Mouse (Mus musculus) hindlimb bud, embryonic 11.5 days (tissue): ENCODE measurements around the gene Asb6.

ENCODE experiments used
- DNase-seq: peaks from one replicate; pipeline ENCODE4 v3.0.0-alpha.2; 2012; ENCODE audit warnings: low read depth, low spot score; ENCODE audit errors: extremely low spot score

Gene Asb6

DNA sequence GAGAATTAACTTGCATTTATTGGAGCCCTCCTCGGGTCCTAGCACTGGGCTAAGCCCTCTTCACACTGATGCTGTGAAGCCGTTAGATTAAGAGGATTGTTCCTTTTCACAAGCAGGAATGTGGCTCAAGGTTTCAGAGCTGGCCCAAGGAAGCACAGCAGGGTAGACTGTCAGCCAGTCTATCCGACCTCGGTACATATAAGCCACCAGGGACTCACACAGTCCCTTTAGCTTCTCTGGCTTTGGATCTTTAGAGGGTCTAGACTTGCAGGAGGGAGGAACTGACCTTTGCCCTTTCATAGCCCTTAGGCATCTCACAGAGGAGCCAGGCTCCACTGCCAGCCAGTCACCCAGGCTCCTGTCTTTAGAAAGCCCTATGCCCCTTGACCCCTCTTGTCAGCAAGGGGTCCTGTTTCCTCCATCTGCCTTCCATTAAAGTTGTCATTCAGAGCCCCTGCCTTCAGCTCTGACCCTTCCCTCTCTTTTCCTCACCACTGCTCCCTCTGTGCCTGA lies at the start of gene Asb6:
Gene Asb6, minus strand, starts transcription at position 51 of the 513 bp plus-strand sequence.
- no peak for DNase-seq

DNA sequence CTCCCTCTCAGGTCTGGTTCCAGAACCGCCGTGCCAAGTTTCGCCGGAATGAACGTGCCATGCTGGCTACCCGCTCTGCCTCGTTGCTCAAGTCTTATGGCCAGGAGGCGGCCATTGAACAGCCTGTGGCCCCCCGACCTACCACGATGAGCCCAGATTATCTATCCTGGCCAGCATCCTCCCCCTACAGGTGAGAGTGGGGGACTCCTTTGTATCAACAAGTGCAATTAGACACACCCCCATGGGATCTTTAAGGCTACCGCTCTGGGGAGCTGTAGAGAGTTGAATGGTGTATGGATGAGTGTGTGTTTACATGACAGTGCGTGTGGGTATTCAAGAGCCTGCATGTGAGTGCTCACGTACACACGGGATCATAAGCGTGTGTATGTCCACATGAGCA lies 49.3 kb upstream of the Asb6 start:
- no peak for DNase-seq

DNA sequence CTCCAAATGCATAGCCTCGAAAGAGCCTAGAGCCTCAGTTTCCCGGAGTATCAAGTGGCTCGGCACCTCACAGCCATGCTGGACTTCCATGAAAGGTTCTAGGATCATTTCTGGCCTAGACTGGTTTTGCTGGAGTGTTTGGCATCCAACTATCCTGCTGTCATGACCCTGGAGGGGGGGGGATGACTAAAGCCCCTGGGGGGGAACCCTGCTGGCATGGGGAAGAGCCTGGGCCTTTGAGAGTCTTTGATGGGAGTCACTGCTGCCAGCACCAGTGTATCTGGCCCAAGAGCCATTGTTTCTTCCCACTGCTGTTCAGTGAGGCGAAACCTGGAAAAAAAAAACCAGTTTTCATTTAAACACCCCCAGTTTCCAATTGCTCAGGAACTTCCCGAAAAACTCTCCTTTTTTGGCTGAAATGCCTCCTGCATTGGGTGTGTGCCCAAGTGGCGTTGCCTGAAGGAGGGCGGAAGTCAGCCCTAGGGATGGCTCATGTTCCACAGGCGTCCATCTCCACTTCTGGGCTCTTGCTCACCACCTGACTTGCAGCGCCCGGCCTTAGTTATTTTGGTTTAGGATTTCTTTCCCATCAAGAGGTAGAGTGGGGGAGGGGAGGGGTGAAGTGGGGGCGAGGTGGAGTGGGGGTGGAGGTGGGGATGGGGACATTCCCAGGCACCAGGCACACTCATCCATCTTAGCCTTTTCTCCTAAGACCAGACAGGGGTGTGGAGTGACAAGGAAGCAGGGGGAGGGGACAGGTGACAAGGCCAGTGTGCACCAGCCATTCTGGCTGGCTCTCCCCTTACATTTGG lies 45.7 kb upstream of the Asb6 start:
- DNase-seq, result no peak

DNA sequence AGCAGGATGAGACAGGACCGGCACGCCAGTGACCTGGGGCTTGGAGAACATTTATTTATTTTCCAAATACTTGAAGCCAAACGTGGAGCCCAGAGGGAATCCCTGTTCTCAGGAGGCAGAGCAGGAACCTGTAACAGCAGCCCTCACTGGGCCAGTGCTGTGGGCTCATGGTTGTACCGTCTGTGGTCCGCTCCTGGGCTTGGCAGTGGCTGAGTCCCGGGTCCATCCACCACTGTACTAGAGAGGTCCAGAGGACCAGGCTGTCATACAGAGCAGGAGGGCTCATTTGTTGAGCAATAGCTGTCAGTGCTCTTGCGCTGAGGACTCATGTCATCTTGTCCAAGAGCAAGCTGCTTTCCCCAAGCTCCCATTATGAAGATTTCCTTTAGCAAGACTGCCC lies 45.0 kb upstream of the Asb6 start:
- DNase-seq, result no peak

DNA sequence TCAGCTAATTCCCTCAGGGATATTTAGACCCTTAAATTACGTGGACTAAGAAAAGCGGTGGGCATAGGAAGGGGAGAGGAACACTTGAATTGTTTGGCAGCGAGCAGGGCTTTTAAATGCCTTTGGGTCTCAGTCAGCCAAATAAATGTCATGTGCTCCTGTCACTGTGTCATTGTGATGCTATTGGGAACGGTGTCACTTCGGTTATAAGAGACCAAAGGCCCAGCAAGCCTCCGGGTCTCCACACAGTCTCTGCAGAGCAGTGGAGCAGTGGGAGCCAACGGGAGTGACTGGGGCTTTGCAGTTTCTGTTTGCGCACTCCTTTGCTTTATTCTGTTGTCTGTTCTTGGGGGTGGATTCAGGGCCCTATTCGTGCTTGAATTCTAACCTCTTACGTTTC lies 44.3 kb upstream of the Asb6 start:
- DNase-seq, result no peak

DNA sequence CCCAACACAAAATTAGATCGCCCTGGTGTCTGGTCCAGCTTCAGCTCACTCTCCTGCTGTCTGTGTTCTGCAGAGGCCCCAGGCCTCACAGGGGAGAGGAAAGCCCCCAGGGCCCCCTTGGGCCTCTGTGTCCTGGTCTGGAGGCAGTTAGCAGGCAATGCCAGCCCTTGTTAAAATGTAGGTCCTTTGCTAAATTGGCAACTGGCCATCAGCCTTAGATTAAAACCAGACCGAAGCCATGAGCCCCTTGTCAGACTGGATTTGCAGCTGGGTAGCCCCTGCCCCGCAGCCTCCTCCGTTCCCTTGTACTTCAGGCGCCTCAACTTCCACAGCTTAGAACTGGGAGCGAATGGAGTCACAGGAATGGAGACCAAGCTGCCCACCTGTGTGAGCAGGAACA lies 42.5 kb upstream of the Asb6 start:
- peak; percentile 83 for DNase-seq

DNA sequence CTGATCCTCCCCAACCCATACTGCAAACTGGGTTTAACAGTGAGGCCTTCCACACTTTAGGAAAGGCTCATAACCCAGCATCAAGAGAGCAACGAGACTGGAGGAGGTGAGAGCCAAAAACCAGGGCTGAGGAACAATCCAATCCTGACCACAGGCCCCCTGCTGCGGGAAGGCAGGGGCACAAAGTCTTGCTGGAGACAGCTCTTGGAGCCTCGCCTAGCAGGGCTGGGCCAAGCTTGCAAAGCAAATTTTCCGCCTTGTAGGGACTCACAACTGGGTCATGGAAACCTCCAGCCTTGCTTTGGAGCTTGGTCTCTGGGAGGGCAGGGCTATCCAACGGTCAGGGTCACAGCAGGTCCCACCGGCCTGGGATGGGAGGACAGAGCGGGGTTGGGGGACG lies 40.7 kb upstream of the Asb6 start:
- DNase-seq, result no peak

DNA sequence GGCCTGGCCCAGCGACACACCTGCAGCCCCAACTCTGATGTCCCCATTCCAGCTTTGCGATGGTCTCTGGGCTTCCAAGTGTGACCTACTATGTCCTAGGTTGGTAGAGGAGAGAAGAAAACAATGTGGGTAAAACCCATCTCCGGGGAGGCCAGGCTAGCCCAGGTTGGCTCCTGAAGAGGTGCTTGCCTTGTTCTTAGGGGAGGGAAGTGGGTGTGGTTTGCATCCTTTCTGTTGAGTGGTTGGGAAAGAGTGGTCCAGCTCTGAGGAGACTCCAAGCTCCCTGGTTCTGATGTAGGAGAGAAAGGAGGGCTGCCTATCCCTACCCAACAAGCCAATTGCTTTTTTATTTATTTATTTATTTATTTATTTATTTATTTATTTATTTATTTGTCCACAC lies 35.3 kb upstream of the Asb6 start:
- no peak for DNase-seq

DNA sequence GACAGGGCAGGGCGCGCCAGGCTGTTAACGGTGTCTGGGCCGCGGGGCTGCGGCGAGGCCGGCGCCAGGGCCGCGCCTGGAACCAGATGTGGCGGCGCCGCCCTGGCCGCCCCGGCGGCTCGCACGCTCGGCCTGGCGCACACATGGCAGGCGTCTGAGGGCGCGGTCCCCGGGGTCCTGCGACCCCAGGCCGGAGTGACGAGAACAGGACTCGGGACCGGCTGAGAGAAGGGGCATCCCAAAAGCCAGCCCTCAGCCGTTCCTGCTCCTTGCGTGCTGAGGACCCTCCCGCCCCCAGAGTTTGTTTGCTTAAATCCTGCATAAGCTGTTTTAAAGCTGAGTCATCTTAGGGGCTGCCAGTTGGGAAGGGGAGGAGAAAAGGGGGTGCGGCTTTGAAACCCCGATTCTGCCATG lies 34.8 kb upstream of the Asb6 start:
- no peak for DNase-seq

DNA sequence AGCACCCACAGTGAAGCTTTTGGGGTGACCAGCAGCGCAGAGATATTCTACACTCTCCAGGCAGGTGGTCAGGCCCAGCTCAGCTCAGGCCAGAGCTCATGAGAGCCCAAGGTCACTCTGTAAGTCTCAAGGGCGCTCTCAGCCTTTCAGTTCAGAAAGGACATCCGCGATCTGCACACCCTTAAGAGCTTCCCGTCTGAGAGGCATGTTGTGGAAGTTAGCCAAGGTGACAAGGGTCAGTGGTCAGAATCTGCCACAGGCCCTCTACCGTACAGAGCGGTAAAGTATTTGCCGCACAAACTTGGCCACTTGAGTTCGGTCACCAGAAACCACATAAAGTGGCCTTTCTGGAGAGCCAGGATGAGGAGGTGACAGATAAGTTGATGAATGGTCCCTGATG lies 33.4 kb upstream of the Asb6 start:
- DNase-seq, result no peak

DNA sequence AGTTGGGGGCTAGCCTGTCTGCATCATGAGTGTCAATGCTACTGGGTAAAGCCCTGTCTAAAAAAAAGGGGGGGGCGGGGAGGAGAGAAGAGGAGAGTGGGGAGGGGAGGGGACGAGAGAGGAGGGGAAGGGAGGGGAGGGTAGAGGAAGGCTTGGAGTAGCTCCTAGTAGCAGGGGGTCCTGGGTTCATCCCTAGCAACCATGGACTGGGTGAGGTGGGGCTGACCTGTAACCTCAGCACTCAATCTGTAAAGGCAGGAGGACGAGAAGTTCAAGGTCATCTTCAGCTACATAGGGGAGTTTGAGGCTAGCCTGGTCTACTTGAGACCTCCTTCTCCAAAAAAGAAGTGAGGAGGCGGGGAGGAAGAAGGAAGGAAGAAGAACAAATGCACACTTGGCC lies 31.9 kb upstream of the Asb6 start:
- DNase-seq, result no peak

DNA sequence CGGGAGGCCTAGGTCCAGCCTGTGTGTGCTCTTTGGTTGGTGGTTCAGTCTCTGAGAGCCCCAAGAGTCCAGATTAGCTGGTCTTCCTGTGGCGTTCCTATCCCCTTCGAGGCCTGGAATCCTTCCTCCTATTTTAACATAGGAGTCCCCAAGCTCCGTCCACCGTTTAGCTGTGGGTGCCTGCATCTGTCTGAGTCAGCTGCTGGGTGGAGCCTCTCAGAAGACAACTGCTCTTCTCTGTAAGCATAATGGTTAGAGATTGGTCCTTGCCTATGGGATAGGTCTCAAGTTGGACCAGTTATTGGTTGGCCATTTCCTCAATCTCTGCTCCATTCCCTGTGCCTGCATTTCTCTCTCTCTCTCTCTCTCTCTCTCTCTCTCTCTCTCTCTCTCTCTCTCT lies 29.6 kb upstream of the Asb6 start:
- no peak for DNase-seq

DNA sequence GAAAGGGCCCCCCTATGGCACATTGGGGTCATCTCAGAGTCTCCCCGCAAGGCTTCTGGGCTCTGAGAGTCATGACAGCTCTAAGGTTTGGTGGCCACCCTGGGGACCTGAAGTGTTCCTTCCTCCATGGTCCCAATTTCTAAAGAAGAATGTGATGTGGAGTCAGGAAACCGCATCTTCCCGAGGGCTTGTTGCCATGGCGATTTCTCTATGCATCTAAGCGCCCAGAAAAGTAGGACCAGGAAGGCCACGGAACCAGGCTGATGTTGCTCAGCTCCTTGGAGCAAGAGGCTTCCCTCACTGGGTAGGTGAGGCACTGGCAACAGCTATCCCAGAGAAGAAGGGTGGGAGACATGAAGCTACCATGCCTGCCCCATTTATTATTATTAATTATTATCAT lies 26.9 kb upstream of the Asb6 start:
- DNase-seq, result no peak

DNA sequence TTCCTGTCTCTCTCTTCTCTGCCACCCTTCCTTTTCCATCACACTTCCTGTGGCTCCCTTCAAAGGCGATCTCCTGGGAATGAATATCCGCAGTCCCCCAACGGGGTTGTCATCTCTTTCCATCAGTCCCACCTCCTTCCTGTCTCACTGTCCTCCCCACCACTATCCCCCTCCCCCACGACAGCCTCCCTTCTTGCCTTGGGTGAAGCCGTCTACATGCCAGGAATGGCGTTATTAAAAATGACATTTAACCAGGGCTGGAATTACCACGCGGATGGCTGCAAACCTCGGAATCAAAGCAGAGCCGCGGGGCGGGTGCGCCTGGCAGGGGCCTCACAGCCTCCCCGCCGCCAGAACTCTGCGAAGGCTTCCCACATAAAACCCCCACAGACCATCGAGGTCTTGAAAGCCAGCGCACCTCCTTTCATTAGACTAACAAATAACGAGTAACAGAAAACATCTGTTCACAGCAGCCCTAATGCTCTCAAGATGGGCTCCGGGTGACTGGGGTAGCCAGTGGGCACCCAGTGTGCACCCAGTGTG lies 22.7 kb upstream of the Asb6 start:
- DNase-seq, result no peak

DNA sequence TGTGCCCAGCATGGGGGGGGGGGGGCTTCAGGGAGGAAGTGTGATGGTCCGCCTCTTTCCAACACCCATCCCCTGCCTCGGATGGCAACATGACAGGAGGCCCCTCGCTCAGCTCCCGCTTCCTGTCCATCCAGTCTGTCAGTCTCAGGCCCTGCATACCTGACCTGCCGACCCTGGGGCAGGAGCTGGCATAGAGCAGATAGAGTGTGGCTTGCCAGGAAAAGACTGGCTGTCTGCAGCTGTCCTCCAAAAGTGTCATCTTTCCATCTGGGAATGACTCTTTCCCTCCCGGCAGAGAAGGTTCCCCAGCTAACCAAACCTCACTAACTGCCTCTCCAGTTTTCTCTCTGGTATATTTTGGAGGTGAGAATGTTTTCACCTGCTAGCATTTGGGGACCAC lies 20.4 kb upstream of the Asb6 start:
- no peak for DNase-seq

DNA sequence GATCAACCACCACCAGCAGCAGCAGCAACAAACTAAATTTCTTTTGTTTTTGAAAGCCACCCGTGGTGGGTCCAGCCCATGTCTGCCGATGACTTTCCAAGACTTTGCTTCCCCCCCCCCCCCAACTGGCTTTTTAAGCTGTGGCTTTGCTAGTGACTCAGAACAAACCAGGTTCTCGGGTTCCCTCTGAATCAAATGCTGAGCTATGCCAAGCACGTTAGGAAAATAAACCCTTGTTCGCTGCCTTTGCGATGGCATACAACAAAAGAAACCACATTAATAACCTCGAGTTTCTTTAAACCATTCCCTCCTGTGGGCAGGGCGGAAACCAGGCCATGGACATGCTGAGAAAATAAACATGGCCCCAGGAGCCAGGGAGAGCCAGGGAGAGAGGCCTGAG lies 18.1 kb upstream of the Asb6 start:
- DNase-seq, result no peak

DNA sequence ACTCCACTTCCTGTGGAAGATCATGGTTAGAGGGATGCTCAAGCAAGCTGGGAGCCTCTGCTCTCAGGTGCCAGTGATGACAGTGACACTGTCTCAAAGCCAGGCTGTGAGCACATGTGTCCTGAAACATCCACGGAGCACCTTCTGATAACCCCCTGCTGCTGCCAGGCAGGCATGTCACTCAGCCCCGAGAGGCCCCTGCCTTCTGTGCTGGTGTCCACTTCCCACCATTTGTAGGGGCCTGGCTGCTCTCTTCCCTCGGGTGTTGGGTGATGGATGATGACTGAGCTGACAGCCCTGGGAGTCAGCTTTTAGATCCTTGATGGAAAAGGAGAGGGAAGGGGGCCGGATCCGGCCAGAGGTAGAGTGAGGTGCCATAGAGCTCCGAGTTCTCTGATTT lies 16.6 kb upstream of the Asb6 start:
- no peak for DNase-seq

DNA sequence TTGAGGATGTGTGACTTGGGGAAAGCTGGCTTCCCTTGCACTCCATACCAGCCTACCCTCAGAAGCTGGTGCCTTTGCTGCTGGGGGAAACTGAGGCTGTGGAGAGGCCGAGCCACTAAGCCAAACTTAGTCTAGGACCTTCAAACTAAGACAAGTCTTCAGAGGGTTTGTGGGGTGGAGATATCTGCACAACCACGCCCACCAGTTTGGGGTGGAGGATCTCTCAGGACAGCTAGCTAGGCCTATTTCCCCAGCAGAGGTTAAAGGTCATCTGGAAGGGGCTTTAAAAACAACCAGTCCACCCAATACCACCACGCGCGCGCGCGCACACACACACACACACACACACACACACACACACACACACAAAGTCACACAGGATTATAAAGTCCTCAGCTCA lies 16.1 kb upstream of the Asb6 start:
- no peak for DNase-seq

DNA sequence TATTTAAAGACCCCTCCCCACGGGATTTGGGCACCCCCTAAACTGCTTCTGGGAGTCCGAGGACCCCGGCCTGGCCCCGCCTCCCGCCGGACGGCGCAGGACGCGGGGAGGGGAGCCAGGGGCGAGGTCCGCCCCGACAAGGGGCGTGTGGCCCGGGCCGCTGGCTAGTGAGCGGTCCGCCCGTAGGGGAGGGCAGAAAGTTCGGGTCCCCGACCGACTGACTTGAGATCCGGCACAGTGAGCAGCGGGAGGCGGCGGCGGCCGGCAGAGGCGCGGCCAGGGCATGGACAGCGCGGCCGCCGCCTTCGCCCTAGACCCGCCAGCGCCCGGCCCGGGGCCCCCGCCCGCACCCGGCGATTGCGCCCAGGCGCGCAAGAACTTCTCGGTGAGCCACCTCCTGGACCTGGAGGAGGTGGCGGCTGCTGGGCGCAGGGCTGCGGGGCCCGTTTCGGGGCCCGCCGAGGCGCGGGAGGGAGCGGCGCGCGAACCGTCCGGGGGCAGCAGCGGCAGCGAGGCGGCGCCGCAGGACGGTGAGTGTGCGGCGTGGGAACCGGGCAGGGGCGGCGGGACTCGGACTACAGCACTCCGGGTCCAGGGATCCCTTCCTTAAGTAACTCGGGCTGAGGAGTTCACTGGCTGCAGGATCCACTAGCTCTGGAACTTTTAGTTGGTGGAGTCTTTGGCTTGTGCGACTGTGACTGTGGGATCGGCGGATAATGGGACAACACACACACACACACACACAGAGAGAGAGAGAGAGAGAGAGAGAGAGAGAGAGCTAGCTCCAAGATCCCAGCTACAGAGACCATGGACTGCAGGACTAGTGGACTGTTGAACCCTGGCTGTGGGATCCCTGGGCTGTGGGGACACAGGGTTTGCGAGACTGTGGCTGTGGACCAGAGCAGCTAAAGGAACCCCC lies 15.3 kb upstream of the Asb6 start:
- DNase-seq, result no peak

DNA sequence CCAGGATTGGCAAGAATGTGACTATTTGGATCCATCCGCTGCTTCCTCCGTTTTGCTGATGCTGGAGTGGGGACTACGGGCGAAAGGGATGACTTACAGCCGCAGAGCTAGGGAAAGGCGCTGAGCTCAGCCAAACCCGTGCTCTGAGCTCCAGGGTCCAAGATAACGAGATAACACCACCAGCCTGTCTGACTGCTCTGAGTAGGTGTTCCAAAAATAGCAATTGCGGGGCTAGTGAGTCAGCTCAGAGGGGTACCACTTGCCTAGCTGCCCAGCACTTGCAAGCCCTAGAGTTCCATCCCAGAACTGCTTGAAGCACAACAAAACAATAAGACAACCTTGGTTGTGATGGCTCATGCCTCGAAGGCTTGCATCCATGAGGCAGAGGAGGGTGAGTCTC lies 12.5 kb upstream of the Asb6 start:
- no peak for DNase-seq

DNA sequence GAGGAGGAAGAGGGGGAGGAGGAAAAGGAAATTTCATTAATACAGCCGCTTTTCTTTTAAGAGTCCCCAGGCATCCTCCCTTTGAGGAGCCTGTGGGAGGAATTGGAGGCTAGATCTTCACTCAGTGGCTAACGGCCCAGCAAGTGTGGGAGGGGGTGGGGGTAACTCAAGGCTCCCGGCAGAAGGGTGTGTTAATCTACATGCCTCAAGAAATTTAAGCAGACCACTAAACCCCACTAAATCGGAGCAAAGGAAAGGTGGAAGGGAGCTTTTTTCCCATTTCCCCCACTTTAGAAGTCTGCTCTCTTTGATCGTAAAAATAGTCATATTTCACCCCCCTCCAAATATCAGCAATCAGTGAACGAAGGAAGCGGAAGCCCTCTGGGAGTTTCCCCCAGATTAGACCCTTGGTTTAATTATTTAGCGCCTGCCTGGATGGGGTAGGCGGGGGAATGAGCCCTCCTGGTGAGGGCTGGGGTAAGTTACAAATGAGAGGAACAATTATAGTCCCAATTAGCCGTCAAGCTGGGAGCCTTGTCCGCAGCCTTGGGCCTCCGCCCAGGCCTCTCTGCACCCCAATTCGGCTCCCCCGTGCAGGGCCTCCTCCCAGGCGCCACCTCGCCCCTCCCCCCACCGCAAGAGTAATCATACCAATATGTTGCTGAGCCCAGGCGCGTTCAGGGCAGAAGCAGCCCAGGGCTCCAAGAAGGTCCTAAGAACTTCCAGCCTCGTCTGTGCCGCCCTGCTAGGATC lies 6.3 kb upstream of the Asb6 start:
- peak; percentile 81 for DNase-seq
